Mouse (Mus musculus) midbrain, embryonic 15.5 days (tissue): Measurements from ENCODE around the gene D130043K22Rik. TPM values are rescaled to one million over a fixed set of nuclear protein-coding genes. Genes with fewer than 3 reads are reported as not detected.

Source experiments
- ATAC-seq: fragments of 200-750 bp; cut with Nextera tagmentation; replicated peaks from 2 replicates; pipeline ENCODE4 v1.8.0; 2017; ENCODE audit warnings: moderate TSS enrichment
- H3K27ac ChIP-seq: fragments of 300-500 bp; sonication (generic); 2 replicates; pipeline ENCODE4 v1.5.1; 2015; ENCODE audit warnings: mild to moderate bottlenecking, inconsistent platforms
- H3K27me3 ChIP-seq: fragments of 300-500 bp; sonication (generic); replicated peaks from 2 replicates; pipeline ENCODE4 v1.6.1; 2015; ENCODE audit warnings: inconsistent platforms
- H3K36me3 ChIP-seq: fragments of 300-500 bp; sonication (generic); replicated peaks from 2 replicates; pipeline ENCODE4 v1.6.1; 2015; ENCODE audit warnings: inconsistent platforms
- H3K4me1 ChIP-seq: fragments of 300-500 bp; sonication (generic); 2 replicates; pipeline ENCODE4 v1.6.1; 2015; ENCODE audit warnings: inconsistent platforms
- H3K4me2 ChIP-seq: fragments of 300-500 bp; sonication (generic); 2 replicates; pipeline ENCODE4 v1.6.1; 2015; ENCODE audit warnings: inconsistent platforms, mild to moderate bottlenecking, moderate library complexity
- H3K4me3 ChIP-seq: fragments of 300-500 bp; sonication (generic); 2 replicates; pipeline ENCODE4 v1.5.1; 2015; ENCODE audit warnings: mild to moderate bottlenecking, inconsistent platforms
- H3K9ac ChIP-seq: fragments of 300-500 bp; sonication (generic); 2 replicates; pipeline ENCODE4 v1.6.1; 2015; ENCODE audit warnings: mild to moderate bottlenecking, inconsistent platforms
- H3K9me3 ChIP-seq: fragments of 300-500 bp; sonication (generic); 2 replicates; pipeline ENCODE4 v1.6.1; 2016; ENCODE audit warnings: inconsistent platforms
- WGBS: fragments of 180-500 bp; shearing (Covaris S2); methylation state at CpG from one replicate; pipeline ENCODE4 v1.1.7; 2015; ENCODE audit warnings: mixed read lengths; 5-methylcytosine and 5-hydroxymethylcytosine counted together
- polyA plus RNA-seq: library from polyadenylated mRNA; unstranded; fragments of >200 nt; fragmentation: Nextera tagmentation; extraction: Ambion mirVana; gene quantifications from 2 replicates; pipeline ENCODE4 v1.2.1, GENCODE M21; 2015

D130043K22Rik gene
- polyA plus RNA-seq, 1 experiment from 2014 or later = 7.8 TPM

- Histone ChIP-seq H3K4me1 (peaks cover 6% of the 10 kb centered on the region), H3K4me3 (no peak overlapping the region), H3K4me2 (no peak overlapping the region), H3K27me3 (no peaks in the 10 kb centered on the region), H3K9ac (no peak overlapping the region), H3K36me3 (no peaks in the 10 kb centered on the region; the same call in 1 of the 2 replicates), H3K9me3 (no peaks in the 10 kb centered on the region), H3K27ac (no peak overlapping the region)
- no peak for ATAC-seq
- WGBS = 92% methylated on average over 3 of the region's 3 CpGs
These were observed 5.1 kb upstream of the D130043K22Rik start for GRCm38 (mm10) chr13:24839831-24840230.

- Histone ChIP-seq H3K36me3 (no peaks in the 10 kb centered on the region; the same call in 1 of the 2 replicates), H3K9ac (no peak overlapping the region), H3K4me2 (no peak overlapping the region), H3K27me3 (no peaks in the 10 kb centered on the region), H3K27ac (no peak overlapping the region), H3K4me1 (peaks cover 12% of the 10 kb centered on the region; the same call in 1 of the 2 replicates), H3K9me3 (no peaks in the 10 kb centered on the region), H3K4me3 (no peak overlapping the region)
- 96% methylated on average over 3 of the region's 3 CpGs for WGBS
- ATAC-seq = no peak
These were observed 3.2 kb upstream of the D130043K22Rik start for GRCm38 (mm10) chr13:24841702-24842101.

- no peak for ATAC-seq
- H3K27me3 ChIP-seq = no peaks in the 10 kb centered on the region
- no peaks in the 10 kb centered on the region for H3K36me3 ChIP-seq
- H3K9me3 ChIP-seq = no peaks in the 10 kb centered on the region
- H3K4me3 ChIP-seq = no peak overlapping the region
- H3K9ac ChIP-seq = no peak overlapping the region
- 88% methylated on average over 4 of the region's 4 CpGs for WGBS
- H3K4me2 ChIP-seq = no peak overlapping the region
- H3K4me1 ChIP-seq = peaks cover 12% of the 10 kb centered on the region; the same call in 1 of the 2 replicates
- no peak overlapping the region for H3K27ac ChIP-seq
These were observed 4.4 kb downstream of the D130043K22Rik start for GRCm38 (mm10) chr13:24849318-24849717.

- Histone ChIP-seq H3K27ac (no peak overlapping the region), H3K36me3 (no peaks in the 10 kb centered on the region), H3K4me3 (no peak overlapping the region), H3K9me3 (no peaks in the 10 kb centered on the region), H3K4me1 (no peaks in the 10 kb centered on the region), H3K9ac (no peak overlapping the region), H3K27me3 (no peaks in the 10 kb centered on the region), H3K4me2 (no peak overlapping the region)
- ATAC-seq = no peak
- 88% methylated on average over 2 of the region's 2 CpGs for WGBS
These were observed 7.1 kb downstream of the D130043K22Rik start for GRCm38 (mm10) chr13:24851989-24852388.

- Histone ChIP-seq H3K27me3 (no peaks in the 10 kb centered on the region), H3K4me3 (no peak overlapping the region), H3K36me3 (no peaks in the 10 kb centered on the region), H3K4me1 (no peaks in the 10 kb centered on the region), H3K4me2 (no peak overlapping the region), H3K9ac (no peak overlapping the region), H3K27ac (no peak overlapping the region), H3K9me3 (no peaks in the 10 kb centered on the region)
- 88% methylated on average over 3 of the region's 3 CpGs for WGBS
- ATAC-seq = no peak
These were observed 7.6 kb downstream of the D130043K22Rik start for GRCm38 (mm10) chr13:24852570-24852969.

- Histone ChIP-seq H3K4me3 (no peak overlapping the region), H3K27ac (no peak overlapping the region), H3K4me2 (no peak overlapping the region), H3K27me3 (no peaks in the 10 kb centered on the region), H3K9me3 (no peaks in the 10 kb centered on the region), H3K36me3 (no peaks in the 10 kb centered on the region), H3K9ac (no peak overlapping the region), H3K4me1 (no peaks in the 10 kb centered on the region)
- ATAC-seq = no peak
These were observed 14.2 kb downstream of the D130043K22Rik start for GRCm38 (mm10) chr13:24859115-24859514.

- Histone ChIP-seq H3K36me3 (no peaks in the 10 kb centered on the region), H3K27ac (no peak overlapping the region), H3K4me1 (no peaks in the 10 kb centered on the region), H3K4me2 (no peak overlapping the region), H3K9me3 (no peaks in the 10 kb centered on the region), H3K27me3 (no peaks in the 10 kb centered on the region), H3K9ac (no peak overlapping the region), H3K4me3 (no peak overlapping the region)
- 84% methylated on average over 12 of the region's 12 CpGs for WGBS
- no peak for ATAC-seq
These were observed 16.1 kb downstream of the D130043K22Rik start for GRCm38 (mm10) chr13:24861084-24861483.

- no peak overlapping the region for H3K9ac ChIP-seq
- no peak for ATAC-seq
- WGBS = 87% methylated on average over 7 of the region's 7 CpGs
- no peaks in the 10 kb centered on the region for H3K4me1 ChIP-seq
- no peaks in the 10 kb centered on the region for H3K36me3 ChIP-seq
- H3K9me3 ChIP-seq = no peaks in the 10 kb centered on the region
- H3K27ac ChIP-seq = no peak overlapping the region
- no peaks in the 10 kb centered on the region for H3K27me3 ChIP-seq
- no peak overlapping the region for H3K4me3 ChIP-seq
- no peak overlapping the region for H3K4me2 ChIP-seq
These were observed 17.1 kb downstream of the D130043K22Rik start for GRCm38 (mm10) chr13:24862021-24862420.

GRCm38 (mm10) chr13:24862520-24862919, 17.6 kb downstream of the D130043K22Rik start:
- H3K36me3 ChIP-seq = no peaks in the 10 kb centered on the region
- H3K4me2 ChIP-seq = no peak overlapping the region
- H3K9ac ChIP-seq = no peak overlapping the region
- no peak overlapping the region for H3K27ac ChIP-seq
- no peaks in the 10 kb centered on the region for H3K4me1 ChIP-seq
- WGBS = 58% methylated on average over 7 of the region's 7 CpGs
- no peaks in the 10 kb centered on the region for H3K27me3 ChIP-seq
- no peaks in the 10 kb centered on the region for H3K9me3 ChIP-seq
- ATAC-seq = no peak
- H3K4me3 ChIP-seq = no peak overlapping the region

- Histone ChIP-seq H3K4me1 (no peaks in the 10 kb centered on the region), H3K4me3 (no peak overlapping the region), H3K27ac (no peak overlapping the region), H3K9me3 (no peaks in the 10 kb centered on the region), H3K4me2 (no peak overlapping the region), H3K27me3 (no peaks in the 10 kb centered on the region), H3K9ac (no peak overlapping the region), H3K36me3 (no peaks in the 10 kb centered on the region)
- no peak for ATAC-seq
- WGBS = 67% methylated on average over 9 of the region's 9 CpGs
These were observed 21.8 kb downstream of the D130043K22Rik start for GRCm38 (mm10) chr13:24866430-24867402.

- Histone ChIP-seq H3K4me3 (no peak overlapping the region), H3K36me3 (no peaks in the 10 kb centered on the region), H3K9me3 (no peaks in the 10 kb centered on the region), H3K4me1 (no peaks in the 10 kb centered on the region), H3K4me2 (no peak overlapping the region), H3K9ac (no peak overlapping the region), H3K27me3 (no peaks in the 10 kb centered on the region), H3K27ac (no peak overlapping the region)
- ATAC-seq = no peak
- WGBS = 91% methylated on average over 10 of the region's 10 CpGs
These were observed 22.9 kb downstream of the D130043K22Rik start for GRCm38 (mm10) chr13:24867789-24868188.

- H3K9ac ChIP-seq = no peak overlapping the region
- no peak overlapping the region for H3K4me2 ChIP-seq
- no peaks in the 10 kb centered on the region for H3K4me1 ChIP-seq
- ATAC-seq = no peak
- H3K27ac ChIP-seq = no peak overlapping the region
- H3K4me3 ChIP-seq = no peak overlapping the region
- 93% methylated on average over 7 of the region's 7 CpGs for WGBS
- H3K27me3 ChIP-seq = no peaks in the 10 kb centered on the region
- H3K9me3 ChIP-seq = no peaks in the 10 kb centered on the region
- no peaks in the 10 kb centered on the region for H3K36me3 ChIP-seq
These were observed 23.3 kb downstream of the D130043K22Rik start for GRCm38 (mm10) chr13:24868233-24868632.
